Mouse (Mus musculus) yolk sac, embryonic 10.5 days (tissue): ENCODE measurements at regions not wholly inside any gene's neighbourhood (a gene's known extent, or its start where the extent isn't known, plus 50 kb on each side); places are given as distances from the start of the nearest gene placed in this dataset.

ENCODE experiments used
- DNase-seq: peaks from one replicate; pipeline ENCODE4 v3.0.0-alpha.2; 2017; ENCODE audit warnings: low spot score

DNA sequence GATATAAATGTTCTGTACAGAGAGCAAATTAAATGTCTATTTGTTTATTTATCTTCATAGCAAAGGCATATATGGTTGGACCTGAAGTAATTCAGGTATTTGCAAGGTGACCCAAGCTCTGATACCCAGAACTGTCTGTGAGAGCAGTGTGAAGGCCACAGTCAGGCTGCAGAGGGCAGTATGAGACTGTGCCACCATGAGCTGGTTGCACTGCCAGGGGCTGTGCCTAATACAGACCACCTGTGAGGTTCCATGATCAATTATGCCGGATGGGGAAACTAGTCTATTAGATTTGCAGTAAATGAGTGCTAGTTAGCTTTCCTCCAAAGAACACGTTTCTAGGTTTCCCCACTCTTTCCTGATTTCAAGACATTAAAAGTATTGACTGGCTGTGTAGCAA, 207.5 kb downstream of the C1d start:
- DNase-seq = no peak

DNA sequence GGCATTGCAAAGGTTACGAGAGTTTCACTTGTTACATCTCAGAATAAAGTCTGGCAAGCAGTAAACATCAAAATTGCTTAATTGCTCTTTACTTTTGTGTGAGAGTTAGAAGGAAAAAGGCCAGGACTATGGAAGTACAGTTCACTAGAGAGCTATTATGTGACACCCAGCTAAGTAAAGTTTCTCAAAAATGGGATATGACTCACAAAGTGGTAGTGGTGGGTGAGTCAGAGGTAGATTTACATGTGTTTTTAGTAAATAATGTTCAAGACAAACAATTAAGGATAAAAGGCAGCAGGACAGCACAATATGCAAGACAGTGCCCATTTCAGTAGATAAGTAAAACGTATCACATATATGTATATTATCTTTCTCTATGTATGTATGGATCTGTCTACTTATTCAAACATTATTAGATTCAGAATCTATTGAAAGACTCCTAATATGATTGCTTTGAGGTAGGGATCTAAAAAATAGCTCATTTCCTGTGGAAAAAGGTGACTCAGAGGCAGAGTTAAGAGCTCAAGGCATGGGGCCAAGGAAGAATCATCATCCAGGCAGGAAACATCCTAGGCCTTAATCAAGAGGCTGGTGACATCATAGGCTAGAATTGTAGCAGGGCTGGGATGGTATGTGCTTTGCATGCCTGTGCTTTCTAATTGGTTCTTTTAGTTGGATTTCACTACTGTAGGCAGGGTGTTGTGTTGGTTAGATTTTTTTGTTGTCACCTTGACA, 211.2 kb downstream of the C1d start:
- DNase-seq = no peak

DNA sequence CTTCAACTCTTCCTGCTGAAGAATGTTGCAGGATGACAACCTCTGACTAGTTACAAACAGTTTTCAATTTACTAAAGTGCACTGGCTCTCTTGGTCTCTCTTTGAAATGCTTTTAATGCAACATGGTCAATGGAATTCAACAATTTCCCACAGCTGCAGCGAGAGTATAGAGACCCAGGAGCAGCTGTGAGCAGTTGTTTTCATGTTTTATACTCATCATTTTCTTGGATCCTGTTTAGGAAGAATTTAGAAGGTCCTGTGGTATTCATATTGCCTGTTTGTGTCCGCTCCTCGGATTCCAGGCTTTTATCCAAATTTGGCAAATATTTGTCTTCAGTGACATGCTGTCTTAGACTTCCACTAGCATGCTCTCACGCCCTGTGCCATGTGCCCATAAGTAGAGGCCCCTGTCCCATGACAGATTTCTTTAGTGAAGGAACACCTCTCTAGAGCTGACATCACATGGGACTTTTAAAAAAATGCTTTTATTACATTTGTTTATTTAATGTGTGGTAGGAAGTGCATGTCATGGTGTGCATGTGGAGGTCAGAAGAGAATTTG, 224.1 kb downstream of the C1d start:
- DNase-seq = no peak

DNA sequence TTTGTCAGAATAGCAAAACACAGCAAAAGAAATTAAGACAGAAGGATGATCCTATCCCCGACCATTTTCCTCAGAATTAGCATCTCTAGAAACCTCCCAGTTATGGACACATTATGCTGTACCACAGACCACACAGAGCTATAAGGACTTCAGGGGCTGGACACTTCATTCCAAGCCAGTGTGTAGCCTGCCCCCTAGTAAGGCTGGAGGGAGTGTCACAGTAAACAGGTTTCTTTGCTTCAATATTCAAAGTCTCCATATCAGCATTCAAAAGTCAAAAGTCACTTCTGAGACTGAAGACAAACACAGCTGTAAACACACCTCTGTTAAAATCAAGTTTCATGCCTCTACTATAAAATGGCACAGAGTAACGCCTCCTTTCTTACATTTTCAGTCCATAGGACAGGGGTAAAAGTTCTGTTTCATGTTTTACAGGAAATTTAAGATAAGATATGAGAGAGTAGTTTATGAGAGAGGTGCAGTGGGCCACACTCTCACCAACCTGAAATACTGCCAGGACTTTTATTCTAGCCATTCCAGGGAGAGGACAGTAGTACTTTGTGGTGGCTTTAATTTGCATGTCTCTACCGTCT, 226.6 kb downstream of the C1d start:
- no peak for DNase-seq

DNA sequence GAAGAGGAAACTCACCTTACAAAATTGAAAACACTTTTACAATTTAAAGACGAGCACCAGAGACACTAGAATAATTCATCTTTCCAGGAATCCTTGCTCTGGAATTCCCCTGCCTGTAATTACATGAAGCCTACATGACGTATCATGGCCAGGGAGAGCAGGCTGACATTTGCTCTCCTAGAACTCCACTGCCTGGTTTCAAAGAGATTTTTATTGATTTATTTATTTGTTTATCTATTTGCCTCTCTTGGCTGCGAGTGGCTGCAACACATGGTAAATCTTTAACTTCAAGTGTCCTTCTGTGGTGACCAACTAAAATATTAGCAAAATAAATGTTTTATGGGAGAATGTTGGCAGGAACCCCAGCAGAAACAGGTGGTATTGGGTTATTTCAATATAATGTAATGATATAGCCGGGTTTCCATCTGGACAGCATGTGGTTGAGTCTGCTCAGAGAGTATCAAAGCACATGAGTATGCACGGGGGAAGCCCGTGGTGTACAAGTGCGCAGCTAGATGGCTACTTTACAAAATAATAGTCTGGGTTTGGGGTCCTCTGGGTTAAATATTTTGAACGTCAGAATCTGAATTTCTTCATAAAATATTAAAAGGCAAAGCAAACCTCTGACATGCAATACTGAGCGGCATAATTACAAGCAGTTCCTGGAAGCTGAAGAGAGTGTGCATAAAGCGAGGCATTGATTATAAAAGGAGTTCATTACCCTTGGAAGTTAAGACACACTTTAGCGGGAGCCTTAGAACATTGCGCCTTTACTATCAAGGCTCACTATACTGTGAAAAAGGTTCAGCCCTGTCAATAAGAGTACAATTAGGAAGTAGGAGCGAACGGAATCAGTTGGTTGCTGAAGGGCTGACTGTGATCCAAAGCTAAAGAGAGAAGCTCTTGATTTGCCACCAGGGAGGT, 244.0 kb downstream of the C1d start:
- DNase-seq = no peak

DNA sequence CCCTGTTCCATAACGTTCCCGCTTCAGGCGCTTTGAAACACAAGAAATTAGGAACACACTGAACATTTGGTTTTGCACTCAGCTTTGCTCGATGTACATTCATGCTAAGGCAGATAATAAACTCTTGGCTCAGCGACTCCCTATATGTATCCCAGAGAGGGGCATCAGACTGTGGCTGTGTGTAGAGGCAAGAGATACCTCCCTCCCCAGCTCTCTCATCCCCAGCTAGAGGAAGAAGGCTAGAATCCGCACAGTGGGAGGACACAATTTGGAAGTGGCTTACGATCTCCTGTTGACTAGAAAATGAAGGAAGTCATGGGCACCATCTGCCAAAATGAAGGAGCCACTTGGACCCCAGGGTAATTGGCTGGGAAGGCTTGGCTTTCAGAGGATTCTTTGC, 244.7 kb downstream of the C1d start:
- no peak for DNase-seq

DNA sequence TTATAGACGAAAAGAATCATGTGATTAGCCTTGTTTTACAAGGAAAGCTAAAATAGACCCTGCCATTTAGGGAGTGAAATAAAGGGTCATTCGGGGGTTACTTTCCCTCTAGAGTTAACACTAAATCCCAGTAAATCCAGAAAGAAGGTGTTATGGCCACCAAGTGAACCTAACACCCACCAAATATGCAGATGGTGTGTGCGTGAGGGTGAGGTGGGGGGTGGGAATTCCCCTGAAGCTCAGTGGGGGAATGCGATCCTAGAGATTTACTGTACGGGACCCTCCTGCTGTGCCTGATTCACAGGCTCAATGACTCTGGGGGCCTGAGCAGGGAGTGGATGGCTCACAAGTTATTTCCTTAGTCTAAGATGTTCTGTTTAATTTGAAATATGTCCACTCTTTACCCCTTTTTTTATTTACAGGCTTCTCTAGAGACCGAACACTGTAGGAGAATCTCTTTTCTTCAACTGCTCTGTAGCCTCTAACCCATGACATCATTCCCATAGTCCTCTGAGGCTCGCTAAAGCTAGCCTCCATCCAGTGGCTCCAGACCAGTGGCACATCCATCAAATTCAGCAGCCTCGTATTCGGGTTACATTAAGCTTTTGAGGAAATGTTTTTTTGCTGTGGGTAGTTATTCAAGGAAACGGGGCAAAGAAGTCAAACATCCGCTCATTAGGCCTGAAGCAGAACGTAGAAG, 265.0 kb downstream of the C1d start:
- DNase-seq = no peak

DNA sequence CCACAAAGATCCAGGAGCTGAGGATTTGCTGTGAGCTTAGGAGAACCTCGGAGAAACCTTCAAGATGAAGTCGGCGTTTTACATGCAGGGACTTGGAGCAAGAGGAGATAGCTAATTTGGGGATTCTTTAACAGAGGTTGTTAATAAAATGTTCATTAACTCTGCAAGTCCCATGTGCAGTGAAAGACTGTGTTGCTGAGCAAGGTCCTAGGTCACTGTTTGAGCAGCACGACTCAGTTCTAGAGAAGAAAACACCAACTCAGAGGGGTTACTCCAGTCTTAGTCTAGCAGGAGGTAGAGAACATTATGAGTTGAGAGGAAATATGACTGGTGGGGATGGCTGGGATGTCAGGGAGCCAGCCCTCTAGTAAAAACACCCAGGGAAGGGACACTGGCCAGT, 265.9 kb downstream of the C1d start:
- no peak for DNase-seq

DNA sequence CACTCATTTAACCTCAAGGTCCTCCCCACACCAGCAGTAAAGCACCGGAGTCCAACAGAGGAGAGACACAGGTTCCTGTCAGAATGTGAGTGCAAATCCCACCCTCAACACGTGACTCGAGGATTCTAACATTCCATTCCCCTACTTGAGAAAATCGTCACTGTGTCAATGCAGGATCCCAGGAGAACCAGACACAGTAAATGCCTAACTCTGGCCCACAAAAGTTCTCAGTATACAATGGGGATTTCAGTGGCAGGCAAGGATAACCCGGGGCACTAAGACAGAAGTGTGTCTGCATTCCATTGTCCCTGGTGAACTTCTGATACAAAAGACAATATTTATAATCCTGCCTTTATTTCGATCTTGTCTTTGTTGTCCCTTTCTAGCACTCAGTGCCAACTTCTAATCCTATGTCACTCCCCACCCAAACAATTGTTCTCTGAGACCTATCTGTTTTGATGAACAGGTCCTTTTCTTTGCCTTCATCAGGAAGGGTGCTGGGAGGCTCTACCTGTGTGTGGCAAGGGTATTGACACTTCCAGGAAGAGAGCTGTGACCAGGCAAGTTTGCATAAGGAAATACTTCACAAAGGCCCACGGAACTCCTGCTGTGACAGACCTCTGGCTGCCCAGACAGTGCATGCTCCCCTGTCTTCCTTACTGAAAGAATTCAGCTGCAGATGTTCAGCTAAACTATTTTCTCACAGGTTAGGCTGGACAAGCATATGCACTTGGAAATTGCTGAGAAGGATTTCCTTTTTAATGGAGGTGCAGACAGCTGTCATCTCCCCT, 267.8 kb downstream of the C1d start:
- DNase-seq = no peak

DNA sequence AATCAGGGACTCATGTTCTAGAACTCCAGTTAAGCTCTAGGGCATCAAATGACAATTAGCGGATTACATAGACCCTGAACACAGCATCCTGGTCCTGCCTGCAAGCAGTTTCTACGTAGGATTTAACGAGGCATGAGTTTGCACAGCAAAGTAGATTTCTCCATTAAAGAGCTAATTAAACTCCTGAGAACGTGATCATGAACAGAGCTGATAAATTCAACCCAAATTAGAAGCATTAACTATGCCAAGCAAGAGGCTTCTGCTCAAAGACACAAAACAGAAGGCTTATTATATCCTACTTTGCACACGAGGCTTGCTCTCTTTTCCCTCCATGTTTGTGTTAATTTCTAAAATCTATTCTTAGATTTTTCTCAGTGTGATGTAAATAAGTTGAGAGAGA, 269.1 kb downstream of the C1d start:
- no peak for DNase-seq

DNA sequence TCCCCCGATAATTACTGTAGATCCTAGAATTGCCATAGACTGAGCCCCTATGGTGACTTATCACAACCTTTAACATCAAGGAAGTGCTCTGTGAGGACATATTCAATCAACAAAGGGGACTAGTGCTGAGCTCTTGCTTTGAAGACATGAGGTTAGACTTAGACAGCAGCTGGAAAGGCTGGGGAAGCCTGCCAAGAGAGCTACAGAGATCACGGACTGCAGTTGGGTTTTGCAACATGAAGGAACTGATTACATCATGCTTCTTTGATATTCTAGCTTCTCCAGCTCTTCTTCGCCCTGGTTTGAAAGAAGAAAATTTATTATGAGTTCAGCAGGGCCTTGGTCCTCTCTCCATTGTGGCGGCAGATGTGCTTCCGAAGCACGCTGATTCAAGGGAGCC, 271.2 kb downstream of the C1d start:
- no peak for DNase-seq

DNA sequence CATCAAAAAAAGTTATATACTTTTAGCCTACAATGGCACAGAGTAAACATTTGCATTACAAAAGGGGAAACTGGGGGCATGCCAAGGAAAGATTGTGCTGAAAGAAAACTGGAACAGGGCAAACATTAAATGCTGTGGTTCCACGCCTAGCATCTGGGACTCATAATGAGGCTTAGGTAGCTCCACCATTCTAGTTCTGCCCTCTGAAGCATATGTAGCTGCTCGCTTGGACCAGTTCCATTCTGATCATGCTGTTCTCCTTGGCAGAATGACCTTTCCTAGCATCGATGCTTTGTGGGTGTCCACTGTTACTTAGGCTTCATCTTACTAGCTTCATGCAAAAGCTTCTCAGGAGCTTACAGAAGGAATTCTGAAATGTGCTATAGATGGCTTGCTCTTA, 276.3 kb downstream of the C1d start:
- DNase-seq = no peak

DNA sequence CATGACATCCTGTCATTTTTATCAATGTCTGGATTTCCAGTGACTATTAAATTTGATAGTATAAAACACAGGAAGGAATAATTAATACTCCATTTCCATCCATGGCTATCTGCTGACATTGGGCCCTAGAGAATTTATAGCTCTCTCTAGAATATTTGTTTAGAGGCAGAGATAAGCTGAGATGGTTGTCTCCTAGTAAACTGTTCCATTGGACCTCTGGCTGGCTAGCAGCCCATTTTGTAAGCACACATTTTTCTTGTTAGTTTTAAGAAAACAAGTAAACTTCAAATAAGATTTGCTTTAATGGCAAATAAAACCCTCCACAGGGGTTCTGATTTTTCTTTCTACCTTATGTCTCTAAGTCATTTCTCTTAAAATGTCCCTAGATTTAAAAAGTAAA, 288.9 kb downstream of the C1d start:
- no peak for DNase-seq

DNA sequence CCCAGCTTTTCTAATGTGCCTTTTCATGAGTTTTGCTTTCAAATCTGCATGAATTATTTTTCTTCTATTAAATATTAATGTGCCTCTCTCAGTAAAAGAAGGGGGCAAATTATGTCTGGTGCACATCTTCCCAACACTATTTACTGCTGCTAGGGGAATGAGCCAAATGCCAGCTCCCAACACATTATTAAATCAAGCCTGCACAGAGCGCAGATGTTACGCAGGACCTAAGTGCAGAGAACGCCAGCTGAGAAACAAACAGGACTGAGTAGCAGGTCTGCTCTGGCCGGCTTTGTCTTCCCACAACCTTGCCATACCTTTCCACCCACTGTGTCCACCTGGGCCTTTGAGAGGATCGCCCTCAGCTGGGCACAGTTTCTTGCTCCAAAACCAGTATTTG, 291.8 kb downstream of the C1d start:
- DNase-seq = no peak

DNA sequence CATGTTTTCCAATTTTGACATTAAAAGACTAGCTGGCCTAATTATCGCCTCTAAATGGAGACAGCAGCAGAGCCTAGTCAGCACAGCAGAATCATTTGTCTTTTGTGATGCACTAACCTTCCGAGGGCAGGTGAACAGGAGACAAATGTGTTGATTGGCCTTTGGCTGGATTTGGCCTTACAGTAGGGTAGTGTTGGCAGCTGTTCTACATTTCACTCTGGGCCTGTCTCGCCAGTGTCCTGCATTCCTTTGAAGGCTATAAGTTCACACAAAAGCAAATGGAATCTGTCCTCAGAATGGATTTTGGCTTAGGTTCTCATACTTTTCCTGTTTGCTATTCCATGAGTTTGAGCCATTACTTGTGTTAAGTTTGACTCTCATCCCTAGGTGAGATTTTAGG, 297.9 kb downstream of the C1d start:
- no peak for DNase-seq

DNA sequence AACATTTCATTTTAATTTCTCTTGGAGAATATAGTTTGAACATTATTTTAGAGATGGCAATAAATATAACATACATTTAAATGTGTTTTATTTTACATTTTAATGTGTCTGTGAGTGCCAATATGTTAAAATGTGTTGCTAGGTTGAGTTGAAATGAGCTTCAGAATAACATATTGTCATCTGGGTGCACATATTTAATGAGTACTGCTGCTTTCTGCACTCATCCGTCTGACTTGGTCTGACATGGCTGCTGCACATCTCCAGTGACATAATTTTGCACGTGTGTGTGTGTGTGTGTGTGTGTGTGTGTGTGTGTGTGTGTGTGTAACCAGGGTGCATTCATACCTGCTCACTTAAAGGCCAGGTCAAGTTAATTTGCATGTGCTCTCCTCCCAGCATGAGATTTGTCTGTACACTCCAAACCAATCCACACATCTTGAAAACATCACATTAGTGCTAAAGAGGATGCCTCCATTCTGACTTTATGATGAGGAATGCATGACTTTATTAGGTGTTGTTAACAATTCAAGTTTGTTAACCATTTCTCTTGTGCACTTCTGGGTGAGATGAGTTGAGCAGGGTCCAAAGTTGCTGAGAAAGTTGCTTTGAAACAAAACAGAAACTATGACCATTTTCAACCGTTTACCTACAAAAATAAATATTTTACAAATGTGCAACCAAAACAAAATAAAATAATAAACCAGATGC, 334.6 kb downstream of the C1d start:
- no peak for DNase-seq

DNA sequence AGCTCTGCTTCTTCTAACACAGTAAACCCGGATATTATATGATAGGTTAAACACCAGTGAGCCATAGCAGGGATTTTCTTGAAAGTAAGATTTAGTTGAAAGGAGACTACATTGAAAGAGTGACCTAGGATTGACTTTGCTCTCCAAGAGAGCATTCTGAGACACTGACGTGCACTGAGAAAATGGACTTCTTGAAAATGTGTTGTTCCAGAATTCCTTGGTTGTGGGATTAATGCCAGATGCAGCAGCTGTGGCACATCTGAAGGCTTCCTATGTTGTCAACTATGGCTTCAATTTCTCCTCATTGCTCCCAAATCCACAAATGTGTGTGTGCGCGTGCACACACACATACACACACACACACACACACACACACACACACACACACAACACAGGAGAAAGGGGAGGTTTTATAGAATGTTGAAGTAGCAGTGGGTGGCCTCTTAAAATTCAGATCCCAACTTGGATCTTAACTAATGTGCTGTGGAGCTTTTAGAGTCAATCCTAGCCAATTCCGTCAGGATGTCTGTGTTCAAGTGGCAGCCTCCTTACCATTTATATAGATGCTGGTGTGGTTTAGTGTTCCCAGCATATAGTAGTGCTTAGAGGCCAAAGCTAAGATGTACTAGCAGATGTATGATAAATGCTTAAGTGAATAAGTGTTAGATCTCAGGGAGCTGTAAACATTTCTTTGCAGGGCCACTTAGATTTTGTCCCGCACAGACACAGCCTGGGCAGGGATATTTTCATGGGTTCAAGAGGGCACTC, 346.5 kb downstream of the C1d start:
- no peak for DNase-seq

DNA sequence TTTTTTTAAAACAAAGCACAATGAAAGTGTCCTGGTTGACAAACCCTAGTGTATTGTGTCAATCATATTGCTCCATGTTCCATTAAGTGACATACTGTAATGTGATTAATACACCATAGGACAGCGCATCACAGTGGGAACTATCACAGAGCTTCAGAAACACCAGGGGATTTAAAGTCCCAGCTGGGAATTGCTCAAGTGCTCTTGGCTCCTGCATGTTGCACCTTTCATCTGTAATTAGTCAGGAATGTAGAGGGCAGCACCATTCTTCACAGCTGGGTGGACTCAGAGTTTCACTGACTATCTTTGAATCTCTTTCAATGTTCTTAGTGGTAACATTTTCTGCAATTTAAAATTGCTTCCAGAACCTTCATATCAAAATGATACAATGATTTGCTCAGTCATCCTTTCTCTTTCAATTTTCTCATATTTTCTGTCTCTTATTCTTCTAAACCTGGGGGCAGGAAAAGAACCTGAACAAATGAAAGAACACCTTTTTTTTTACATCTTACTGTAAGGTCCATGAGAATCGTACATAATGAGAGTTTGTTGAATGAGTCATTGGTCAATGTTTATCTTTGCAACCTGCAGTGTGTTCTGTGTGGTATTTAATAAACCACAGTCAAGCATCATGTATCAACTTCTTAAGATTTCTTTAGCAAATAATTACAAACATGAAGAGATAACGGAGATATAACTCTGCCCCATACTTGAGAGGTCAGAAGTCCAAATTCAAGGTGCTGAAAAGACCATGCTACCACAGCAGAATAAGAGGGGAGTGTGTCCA, 333.0 kb downstream of the Etaa1 start:
- no peak for DNase-seq

DNA sequence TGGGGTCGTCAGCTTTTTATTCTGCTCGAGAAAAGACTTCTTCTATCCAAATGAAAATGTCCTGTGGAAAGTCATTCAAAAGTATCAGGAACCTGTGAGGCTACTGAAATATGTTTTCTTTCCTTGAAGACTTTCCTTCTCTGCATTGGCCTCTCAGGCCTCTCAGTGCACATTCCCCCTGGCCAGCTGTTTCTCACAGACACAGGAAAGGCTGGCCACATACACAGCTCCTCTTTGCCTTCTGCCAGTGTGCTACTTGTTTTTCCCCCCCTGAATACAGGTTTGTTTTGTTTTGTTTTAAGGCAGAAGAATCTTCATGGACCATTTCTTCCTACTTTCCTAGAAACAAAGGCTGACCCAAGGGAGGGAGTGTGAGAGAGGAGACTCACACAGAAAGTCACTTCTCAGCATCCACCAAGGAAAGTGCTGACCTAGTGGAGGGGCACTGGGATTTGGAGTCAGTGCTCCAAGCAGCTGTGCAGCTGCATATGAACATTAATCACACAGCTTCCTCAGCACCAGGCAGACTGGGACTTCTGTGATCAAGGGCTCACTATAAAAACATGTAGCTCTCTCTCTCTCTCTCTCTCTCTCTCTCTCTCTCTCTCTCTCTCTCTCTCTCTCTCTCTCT, 324.0 kb downstream of the Etaa1 start:
- DNase-seq = no peak
